Mouse (Mus musculus) cerebellum, postnatal 4 days (tissue): Measurements from ENCODE around the gene Tent5a.

Experiments
- DNase-seq, 2 experiments: peaks; one replicate each; pipeline ENCODE4 v3.0.0; 2022; ENCODE audit warnings: low spot score in 2 of 2, mixed read lengths in 1 of 2

Tent5a gene

GRCm38 (mm10) chr9:85312473-85312872 lies 14.7 kb downstream of the Tent5a start, which contains the start of gene Gm11114:
Gene Gm11114, plus strand, starts transcription at chr9:85312773.
- no peak for DNase-seq

GRCm38 (mm10) chr9:85303378-85303777 lies 23.8 kb downstream of the Tent5a start:
- no peak for DNase-seq

GRCm38 (mm10) chr9:85302849-85303248 lies 24.3 kb downstream of the Tent5a start:
- no peak for DNase-seq

DNA sequence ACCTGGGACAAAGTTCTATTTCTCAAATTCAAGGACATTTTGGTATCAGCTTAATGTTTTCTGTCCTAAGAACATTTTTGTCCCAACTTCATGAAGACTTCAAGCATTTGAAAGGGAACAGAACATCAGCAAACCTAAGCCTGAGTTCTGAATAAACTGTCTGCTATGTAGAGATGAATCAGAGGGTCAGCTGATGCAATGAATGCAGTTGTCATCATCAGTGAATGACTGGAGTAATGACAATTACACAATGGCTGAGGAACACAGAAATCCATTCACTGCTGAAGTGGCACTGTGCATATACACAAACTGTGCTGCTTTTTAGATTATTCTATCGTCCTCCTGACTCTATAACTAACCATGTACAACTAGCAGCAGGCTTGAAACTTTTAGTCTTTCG lies 53.0 kb downstream of the Tent5a start:
- DNase-seq: no peak
